Mouse (Mus musculus) heart, adult 9 months (tissue): ENCODE results near the gene Rnf145.

Source experiments
- DNase-seq, 2 experiments: peaks; one replicate each; pipeline ENCODE4 v3.0.0; 2022; ENCODE audit warnings: low spot score in 2 of 2

The Rnf145 gene

DNA sequence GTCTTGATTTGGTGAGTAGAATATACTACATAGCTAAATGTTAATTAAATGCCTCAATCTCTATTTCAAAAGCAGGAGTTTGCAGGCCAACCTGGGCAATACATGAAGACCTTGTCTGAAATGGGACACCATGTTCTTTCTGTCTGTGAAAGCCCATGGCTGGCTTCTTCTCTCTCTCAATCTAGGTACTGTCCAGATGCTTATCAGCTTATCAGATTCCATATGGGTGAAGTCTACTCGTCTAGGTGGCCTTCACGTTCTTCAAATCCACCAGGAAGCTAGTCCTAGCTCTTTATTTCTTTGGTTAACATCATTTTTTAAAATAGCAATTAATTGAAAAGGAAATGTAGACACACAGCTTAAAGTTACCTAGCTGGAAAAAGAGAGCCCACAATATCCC, 8.9 kb upstream of the Rnf145 start:
- DNase-seq: no peak

- no peak for DNase-seq
Measured at GRCm38 (mm10) chr11:44510371-44510770, 8.4 kb upstream of the Rnf145 start.

- DNase-seq: no peak
Measured at GRCm38 (mm10) chr11:44512044-44513025, 6.4 kb upstream of the Rnf145 start.

DNA sequence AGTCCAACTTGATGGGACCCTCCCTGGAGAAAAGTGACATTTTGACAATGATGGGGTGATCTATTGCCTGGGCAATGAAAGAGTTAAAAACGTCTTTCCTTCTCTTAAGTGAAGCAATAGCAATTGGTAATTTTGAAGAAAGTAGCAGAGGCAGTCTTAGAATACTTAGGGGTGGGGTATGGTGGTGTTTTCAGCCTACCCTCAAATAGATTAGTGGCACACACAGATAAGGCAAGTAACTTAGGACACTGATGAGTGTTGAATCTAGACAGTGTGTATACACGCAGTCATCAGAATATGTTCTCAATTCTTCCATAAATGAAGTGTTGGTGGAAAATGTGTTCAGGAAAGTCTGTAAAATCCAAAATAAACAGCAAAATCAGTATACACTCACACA, 5.7 kb upstream of the Rnf145 start:
- DNase-seq: no peak

GRCm38 (mm10) chr11:44514666-44515065, 4.1 kb upstream of the Rnf145 start:
- DNase-seq: no peak

- DNase-seq: no peak
Measured at GRCm38 (mm10) chr11:44516362-44516761, 2.4 kb upstream of the Rnf145 start.

- no peak for DNase-seq
Measured at GRCm38 (mm10) chr11:44517561-44518280, 1.0 kb upstream of the Rnf145 start.

- peak; percentile 18 to 27 for DNase-seq
Measured at GRCm38 (mm10) chr11:44519096-44519949, 559 bp downstream of the Rnf145 start.

DNA sequence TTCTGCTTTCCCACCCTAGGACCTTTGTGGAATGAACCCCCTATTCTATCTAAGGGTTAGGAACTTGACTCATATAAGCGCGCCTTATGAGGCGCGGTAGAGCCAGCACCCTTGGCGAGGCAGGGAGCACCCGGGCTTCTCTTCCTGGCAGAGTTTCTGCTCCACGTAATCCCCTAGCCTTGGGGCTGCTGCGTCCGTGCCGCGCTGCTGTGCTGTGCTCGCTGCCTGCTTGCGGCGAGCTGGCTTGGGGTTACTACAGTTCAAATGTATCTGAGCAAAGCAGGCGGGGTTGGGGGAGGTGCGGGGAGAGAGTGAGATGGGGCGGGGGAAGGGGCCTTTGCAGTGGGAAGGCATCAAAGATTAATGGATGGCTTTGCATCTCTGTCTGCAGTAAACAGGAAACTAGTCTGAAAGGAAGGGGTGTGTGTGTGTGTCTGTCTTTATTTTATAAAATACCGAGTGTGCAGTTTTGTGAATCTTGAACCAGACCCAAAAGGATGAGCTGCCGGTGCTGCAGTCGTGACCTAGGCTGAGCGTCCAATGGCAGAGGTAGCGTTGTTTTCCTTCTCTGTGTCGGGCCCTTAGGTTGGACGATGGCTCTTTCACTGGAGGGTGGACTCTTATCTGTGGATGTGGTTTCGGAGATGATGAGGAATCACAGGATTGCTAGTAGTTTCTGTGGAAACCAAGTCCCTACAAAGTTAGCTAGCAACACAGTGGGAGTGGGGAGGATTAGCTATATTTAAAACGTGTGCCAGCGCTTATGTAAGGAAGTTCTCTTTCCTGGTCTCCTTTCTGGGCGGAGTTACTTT, 1.4 kb downstream of the Rnf145 start:
- DNase-seq: peak; percentile 72 to 73

- no peak for DNase-seq
Measured at GRCm38 (mm10) chr11:44522594-44522993, 3.8 kb downstream of the Rnf145 start.

GRCm38 (mm10) chr11:44525765-44526164, 7.0 kb downstream of the Rnf145 start:
- no peak for DNase-seq

DNA sequence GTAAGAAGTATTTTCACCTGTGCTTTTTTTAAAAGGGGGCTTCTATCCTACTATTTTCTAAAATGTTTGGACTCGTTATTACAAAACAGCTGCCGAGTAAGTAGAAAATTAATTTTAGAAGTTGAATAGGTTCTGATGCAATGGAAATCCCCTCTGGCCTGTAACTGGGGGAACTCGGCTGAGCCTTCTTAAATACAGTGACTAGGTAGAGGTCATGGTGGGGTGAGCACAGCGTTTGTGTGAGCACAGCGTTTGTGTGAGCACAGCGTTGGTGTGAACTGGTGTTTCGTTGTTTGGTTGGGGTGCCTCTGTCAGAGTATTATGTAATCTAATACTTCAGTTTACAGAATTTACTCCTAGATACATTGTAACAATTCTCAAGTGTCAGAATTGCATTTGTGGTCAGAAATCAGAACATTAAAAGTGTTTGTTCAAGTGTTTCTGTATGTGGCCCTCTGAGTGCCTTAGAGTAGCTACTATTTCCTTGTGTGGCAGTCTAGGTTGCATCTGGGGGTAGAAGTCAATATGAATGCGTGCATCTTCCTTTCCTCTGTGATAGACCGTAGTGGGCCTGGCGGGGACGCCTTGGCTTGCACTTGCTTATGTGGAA, 8.0 kb downstream of the Rnf145 start:
- no peak for DNase-seq

DNA sequence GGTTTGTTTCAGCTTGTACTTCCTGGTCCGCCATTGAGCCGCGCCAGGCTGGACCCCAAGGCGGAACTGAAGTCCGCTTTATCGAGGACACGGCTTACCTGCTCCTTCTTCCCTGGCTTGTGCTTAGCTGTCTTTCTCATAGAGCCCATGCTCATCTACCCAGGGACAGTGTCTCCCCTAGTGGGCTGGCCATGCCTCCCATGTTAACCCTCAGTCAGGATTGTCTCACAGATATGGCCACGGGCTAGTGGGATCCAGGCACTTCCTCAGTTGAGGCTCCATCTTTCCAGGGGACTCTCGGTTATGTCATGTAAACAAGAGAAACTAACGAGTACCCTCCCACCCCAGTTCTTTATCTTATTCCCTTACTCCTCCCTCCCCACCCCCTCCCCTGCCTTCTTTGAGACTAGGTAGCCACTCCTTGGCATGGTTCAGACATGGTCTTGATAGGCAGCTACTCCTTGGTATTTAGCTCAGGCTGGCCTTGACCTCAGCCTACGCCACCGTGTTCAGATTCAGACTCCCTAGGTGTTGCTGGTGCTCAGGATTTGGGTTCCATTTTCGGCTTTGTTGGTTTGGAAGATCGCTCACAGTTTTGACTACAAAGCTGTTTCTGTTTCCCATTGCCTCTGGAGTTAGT, 9.9 kb downstream of the Rnf145 start:
- no peak for DNase-seq

- no peak for DNase-seq
Measured at GRCm38 (mm10) chr11:44529200-44529599, 10.4 kb downstream of the Rnf145 start.

- no peak for DNase-seq
Measured at GRCm38 (mm10) chr11:44529716-44530115, 11.0 kb downstream of the Rnf145 start.

GRCm38 (mm10) chr11:44530382-44530781, 11.6 kb downstream of the Rnf145 start:
- no peak for DNase-seq

DNA sequence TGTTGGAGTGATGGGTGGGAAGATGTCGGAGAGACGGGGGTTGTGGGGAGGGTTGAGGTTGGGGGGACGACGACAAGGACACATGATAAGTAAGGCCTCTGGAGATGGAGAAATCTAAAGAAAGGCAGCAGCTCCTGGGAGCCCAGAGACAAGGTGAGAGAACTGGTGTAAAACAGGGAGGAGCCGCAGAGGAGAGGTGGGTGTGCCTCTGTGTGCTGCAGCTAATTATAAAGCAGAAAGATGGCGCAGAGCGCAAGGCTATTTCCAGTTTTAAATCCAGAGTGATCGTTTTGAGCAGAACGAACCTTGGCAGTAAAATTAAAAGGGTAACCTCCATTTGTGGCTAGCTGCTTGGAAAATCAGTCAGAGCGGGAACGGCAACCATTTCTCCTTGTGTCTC, 12.1 kb downstream of the Rnf145 start:
- no peak for DNase-seq

DNA sequence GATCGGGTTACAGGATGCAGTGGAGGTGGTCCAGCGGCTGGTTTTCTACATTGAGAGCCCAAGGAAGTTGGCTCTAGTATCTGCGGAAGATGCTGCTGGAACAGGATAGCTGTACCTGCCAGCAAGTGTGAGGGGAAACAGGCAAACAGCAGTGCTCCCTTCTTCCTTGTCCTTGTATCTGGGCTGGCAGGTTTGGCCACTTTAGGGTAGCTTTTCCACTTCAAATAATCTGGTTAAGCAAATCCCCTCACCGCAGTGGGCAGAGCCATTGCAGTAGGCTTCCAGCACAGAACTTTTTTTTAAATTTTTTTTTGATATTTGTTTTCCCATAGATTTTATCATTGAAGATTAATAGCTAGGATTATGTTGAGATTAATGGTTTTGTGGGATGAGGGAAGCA, 12.9 kb downstream of the Rnf145 start:
- no peak for DNase-seq

DNA sequence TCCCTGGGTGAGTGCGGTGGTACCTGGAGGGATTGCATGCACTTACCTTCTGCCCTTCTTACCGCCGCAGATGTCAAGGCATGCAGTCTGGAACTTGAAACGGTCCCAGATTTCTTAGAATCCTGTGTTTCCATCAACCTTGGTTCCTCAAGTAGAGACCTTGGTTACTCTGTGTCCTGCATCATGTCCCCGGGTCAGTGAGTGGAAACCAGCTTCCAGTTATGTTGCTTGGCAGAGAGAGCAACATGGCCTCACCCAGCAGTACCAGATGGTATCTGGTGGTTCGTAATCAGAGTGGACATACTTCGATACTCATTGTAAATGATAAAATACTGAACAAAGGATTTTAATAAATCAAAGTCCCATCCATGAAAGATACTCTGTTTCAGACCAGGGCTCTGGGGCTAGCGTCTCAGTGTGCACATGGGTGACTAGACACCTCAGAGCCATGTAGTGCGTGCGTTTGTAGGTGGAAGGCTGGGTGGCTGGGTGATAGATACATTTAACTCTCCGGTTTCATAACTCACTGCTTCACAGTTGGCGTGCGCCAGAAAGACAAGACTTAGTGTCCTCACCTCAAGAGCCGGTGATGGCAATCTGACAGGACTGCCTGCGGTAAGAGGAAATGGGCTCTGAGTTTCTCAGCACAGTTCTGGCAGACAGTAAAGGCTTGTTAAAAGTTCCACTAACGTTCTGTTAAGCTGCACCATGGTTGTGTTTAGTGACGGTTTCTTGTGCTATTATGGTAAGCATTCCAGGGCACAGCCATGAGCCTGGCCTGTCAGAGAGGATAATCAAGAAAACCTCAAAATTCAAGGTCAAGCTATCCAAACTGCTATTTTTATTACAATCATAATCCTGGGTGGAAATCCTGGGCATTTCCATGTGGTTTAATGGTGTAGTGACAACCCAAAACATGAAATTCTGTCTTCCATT, 14.3 kb downstream of the Rnf145 start:
- DNase-seq: no peak
